Mouse (Mus musculus) right cerebral cortex, postnatal 25 days (tissue): ENCODE data around the gene Olfr809.

Experiments used
- DNase-seq: peaks from one replicate; pipeline ENCODE4 v3.0.0; 2022

Olfr809 gene

DNA sequence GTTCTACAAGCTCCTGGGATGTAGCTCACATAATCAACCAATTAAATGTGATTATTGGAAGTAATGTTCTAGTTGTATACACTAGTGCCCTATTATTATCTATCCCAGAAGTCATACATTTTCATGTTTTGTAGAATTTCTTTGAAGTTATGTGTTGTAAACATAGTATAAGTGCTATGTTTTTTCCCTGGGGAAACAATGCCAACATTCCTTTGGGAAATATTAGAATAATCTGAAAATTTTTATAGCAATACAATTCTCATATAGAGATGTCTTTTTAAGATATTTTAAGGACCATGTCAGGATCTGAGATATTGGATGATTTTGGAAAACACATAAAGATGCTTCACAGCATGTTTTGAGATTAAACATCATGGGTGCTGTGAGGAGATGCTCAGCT, at the start of gene Olfr809:
Olfr809 (plus strand) TSS at position 301 of the 400 bp plus-strand sequence.
- DNase-seq: no peak

DNA sequence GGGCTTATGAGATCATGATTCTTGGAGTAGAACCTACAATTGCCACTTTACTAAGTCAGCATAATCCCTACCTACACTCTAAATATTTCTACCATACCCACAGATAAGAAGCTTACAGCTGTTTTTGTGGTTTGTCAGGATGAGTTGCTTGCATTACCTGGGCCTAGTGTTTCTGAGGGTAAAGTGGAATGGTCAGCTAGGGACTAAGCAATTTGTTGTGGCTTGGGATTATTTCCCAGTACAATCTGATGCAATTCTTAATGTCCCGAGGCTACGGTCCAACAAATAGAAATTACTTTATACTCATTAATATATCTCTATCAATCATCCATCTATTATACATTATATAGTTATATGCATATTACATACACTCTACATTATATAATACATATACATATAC, 45.2 kb upstream of the Olfr809 start, which contains the start of gene Olfr805:
Olfr805 (minus strand) TSS at position 101 of the 400 bp plus-strand sequence.
- DNase-seq: no peak

DNA sequence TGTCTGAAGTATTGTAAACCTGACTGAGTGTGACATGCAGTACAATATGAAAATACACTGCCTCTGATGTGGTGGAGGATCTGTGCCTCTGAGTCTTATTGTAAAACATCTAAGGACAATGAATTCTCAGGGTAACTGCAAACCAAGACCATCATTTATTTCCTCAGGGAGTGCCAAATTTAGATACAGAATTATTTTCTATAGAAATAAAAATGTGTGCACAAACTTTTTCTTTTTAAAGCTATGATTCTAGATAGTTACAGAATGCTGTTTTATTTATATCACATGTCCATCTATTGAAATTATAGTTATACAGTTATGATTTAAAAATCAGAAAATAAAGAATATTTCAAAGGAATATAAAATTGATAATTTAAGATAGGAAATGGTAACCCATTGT, 32.6 kb upstream of the Olfr809 start, which contains the start of gene Olfr806:
Olfr806 (minus strand) TSS at position 101 of the 400 bp plus-strand sequence.
- no peak for DNase-seq

DNA sequence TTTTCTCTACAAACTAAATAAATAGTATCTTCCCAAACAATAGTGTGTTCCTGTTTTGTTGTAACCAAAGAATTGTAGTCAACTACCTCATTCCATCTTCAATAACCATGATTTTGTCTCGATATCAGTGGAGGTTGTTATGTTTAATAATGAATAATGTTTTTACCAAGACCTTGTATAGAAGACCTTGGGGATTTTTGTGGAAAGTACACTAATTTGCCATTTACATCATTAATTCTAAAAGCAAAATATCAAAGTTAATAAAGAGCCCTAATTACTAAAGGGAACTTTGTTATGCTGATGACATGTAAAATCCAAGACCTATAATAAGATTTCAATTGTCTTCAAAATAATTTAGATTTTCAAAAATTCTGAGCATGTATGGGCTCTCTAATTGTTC, 16.7 kb upstream of the Olfr809 start, which contains the start of gene Olfr807:
Olfr807 (minus strand) TSS at position 101 of the 400 bp plus-strand sequence.
- DNase-seq: no peak

DNA sequence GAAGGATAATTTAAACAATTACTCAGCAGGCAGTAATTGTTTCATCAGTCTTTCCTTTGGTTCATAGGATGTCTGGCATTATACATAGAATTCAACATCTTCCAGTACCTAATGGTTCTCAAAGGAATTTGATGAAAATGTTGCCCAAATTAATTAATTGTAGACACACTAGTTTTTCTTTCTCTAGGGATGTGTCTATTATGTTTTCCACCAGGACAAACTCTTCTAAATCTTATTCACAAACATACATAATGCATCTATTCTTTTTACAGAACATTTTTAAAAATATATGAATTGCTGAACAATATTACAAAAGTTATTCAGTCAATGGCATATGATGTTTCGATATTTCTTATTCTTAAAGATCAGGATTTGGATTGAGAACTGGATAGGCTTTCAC, 9.3 kb upstream of the Olfr809 start, which contains the start of gene Olfr808:
Olfr808 (plus strand) TSS at position 301 of the 400 bp plus-strand sequence.
- no peak for DNase-seq

DNA sequence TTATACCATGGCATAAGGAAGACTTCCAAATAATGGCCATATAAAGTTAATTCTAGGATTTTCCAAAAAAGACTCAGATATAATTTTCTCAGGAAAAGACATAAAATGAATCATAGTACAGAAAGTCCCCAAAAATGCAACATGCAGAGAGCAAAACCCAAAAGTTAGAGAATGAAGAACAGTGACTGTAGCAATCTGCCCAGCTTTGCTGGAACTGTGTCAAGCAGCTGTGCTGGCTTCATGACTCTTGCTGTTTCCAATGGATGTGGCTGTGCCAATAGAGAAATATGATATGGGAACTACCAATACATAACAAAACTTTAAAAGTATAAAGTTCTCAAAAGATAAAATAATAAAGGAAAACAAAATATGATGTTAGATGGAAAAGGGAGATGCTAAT, 3.7 kb downstream of the Olfr809 start:
- DNase-seq: no peak

DNA sequence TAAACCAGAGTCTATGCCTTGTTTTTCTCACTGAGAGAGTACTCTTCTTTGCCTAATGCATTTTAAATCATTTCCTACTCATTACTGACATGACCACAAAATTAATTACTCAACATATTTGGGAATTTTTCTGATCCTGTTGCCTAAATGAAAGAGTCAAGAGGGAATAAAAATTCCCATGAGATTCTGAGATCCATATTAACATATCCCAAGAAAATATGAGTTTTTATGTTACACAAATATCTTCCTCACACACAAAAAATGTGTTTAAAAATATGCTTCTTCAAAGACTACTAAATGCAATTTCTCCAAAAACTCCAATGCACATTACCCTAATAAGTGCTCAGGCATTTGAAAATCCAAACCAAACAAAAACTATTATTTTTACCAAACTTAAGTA, 20.4 kb downstream of the Olfr809 start, which contains the start of gene Olfr810:
Olfr810 (minus strand) TSS at position 101 of the 400 bp plus-strand sequence.
- no peak for DNase-seq

DNA sequence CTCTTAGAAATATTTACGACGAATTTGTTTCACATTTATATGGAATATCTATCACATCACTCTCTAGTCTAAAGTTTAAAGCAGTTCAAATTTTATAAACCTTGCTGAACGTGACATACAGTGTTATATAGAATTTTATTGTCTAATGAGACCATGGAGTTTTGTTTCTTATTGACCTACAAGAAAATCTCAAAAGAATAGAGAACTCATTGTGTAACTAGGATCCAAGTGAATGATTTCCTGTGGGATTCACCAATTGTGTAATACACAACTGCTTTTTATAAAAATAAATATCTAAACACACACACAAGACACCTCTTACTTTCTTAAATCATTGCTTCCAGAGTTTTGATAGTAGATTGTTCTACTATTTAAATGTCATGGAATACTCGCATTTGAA, 29.9 kb downstream of the Olfr809 start, which contains the start of gene Olfr811:
Olfr811 (minus strand) TSS at position 101 of the 400 bp plus-strand sequence.
- DNase-seq: no peak
